Mouse (Mus musculus): Measurements from ENCODE around the gene Pdxk.

- TF ChIP-seq CTCF (IDR thresholded peaks at IDR 0.05; ENCODE audit: extremely low read depth, insufficient read depth, low read length) (no peak), POLR2A (IDR thresholded peaks at IDR 0.05; ENCODE audit: extremely low read depth, insufficient read depth, low read length) (no peak)
Observed at GRCm38 (mm10) chr10:78395377-78395776, 69.4 kb downstream of the Pdxk start.
